Mouse (Mus musculus) CH12.LX (cell line): ENCODE data around the gene Dnal1.

ENCODE experiments used
- CHD1 ChIP-seq: IDR thresholded peaks from 2 replicates; pipeline ENCODE4 v1.6.1; 2012; ENCODE audit warnings: low read depth, low read length, improper control_type of control experiment, inconsistent platforms
- CTCF ChIP-seq, 2 experiments: IDR thresholded peaks in 1 of 2; conservative IDR thresholded peaks in 1 of 2; 2 replicates each; pipeline ENCODE4 v1.5.1; 2011 to 2012; ENCODE audit warnings: low read depth in 2 of 2, low read length in 2 of 2, improper control_type of control experiment in 1 of 2, inconsistent platforms in 1 of 2, mild to moderate bottlenecking in 1 of 2, moderate library complexity in 1 of 2
- MAX ChIP-seq: IDR thresholded peaks from 2 replicates; pipeline ENCODE4 v1.6.1; 2011; ENCODE audit warnings: low read length, improper control_type of control experiment

GRCm38 (mm10) chr12:84119584-84119983, 5.4 kb downstream of the Dnal1 start:
- TF ChIP-seq CTCF (conservative IDR thresholded peaks at IDR 0.05 in 1 of 2, IDR thresholded peaks at IDR 0.05 in 1 of 2; ENCODE audit: low read depth in 2 of 2, low read length in 2 of 2) (no peak), MAX (no peak), CHD1 (no peak)
